Mouse (Mus musculus) macrophage (primary cell): Measurements from ENCODE around the gene Pzp. TPM values are rescaled to one million over a fixed set of nuclear protein-coding genes. Genes with fewer than 3 reads are reported as not detected.

Source experiments
- H3K27ac ChIP-seq: fragments of 350-480 bp; formaldehyde crosslinking; 2 replicates; pipeline ENCODE4 v1.9.0; 2021
- H3K36me3 ChIP-seq: fragments of 350-480 bp; formaldehyde crosslinking; 2 replicates; pipeline ENCODE4 v1.9.0; 2021; ENCODE audit errors: inconsistent target
- H3K4me3 ChIP-seq: fragments of 350-480 bp; formaldehyde crosslinking; 2 replicates; pipeline ENCODE4 v1.9.0; 2021; ENCODE audit errors: inconsistent target
- H3K79me2 ChIP-seq: fragments of 350-480 bp; formaldehyde crosslinking; 2 replicates; pipeline ENCODE4 v1.9.0; 2021; ENCODE audit errors: inconsistent target
- WGBS: methylation state at CpG from one replicate; pipeline ENCODE4 v1.1.7; 2026; ENCODE audit warnings: inconsistent platforms; ENCODE audit not compliant: missing documents; 5-methylcytosine and 5-hydroxymethylcytosine counted together
- polyA plus RNA-seq: library from polyadenylated mRNA; stranded (reverse); fragments of 250-400 nt; gene quantifications from 3 replicates; pipeline ENCODE4 v1.2.4, GENCODE M21; 2018; ENCODE audit warnings: inconsistent platforms

Pzp gene
- polyA plus RNA-seq, 1 experiment from 2014 or later = not detected

GRCm38 (mm10) chr6:128505676-128506236, 20.8 kb downstream of the Pzp start:
- no peak overlapping the region for H3K27ac ChIP-seq
- H3K4me3 ChIP-seq = no peak overlapping the region
- 87% methylated on average over 2 of the region's 2 CpGs for WGBS
- no peaks in the 10 kb centered on the region for H3K79me2 ChIP-seq
- no peaks in the 10 kb centered on the region for H3K36me3 ChIP-seq

- 90% methylated on average over 5 of the region's 5 CpGs for WGBS
- no peak overlapping the region for H3K4me3 ChIP-seq
Measured at GRCm38 (mm10) chr6:128504743-128505142, 21.8 kb downstream of the Pzp start.

GRCm38 (mm10) chr6:128495346-128495745, 31.2 kb downstream of the Pzp start:
- 71% methylated on average over 1 of the region's 1 CpGs for WGBS

More at GRCm38 (mm10) chr6:128504743-128505142, 21.8 kb downstream of the Pzp start:
- Histone ChIP-seq H3K79me2 (no peaks in the 10 kb centered on the region), H3K27ac (no peak overlapping the region), H3K36me3 (no peaks in the 10 kb centered on the region)

GRCm38 (mm10) chr6:128494646-128495331, 31.7 kb downstream of the Pzp start:
- Histone ChIP-seq H3K79me2 (no peaks in the 10 kb centered on the region), H3K4me3 (no peak overlapping the region), H3K36me3 (no peaks in the 10 kb centered on the region), H3K27ac (no peak overlapping the region)
- WGBS = 57% methylated on average over 15 of the region's 15 CpGs

More at GRCm38 (mm10) chr6:128495346-128495745, 31.2 kb downstream of the Pzp start:
- H3K36me3 ChIP-seq = no peaks in the 10 kb centered on the region
- no peak overlapping the region for H3K27ac ChIP-seq
- no peak overlapping the region for H3K4me3 ChIP-seq
- no peaks in the 10 kb centered on the region for H3K79me2 ChIP-seq

GRCm38 (mm10) chr6:128491916-128492315, 34.6 kb downstream of the Pzp start:
- Histone ChIP-seq H3K4me3 (no peak overlapping the region), H3K27ac (no peak overlapping the region), H3K36me3 (no peaks in the 10 kb centered on the region), H3K79me2 (no peaks in the 10 kb centered on the region)
- 85% methylated on average over 4 of the region's 4 CpGs for WGBS

GRCm38 (mm10) chr6:128490141-128490540, 36.4 kb downstream of the Pzp start:
- Histone ChIP-seq H3K79me2 (no peaks in the 10 kb centered on the region), H3K27ac (no peak overlapping the region), H3K36me3 (no peaks in the 10 kb centered on the region), H3K4me3 (no peak overlapping the region)
- WGBS = 96% methylated on average over 10 of the region's 10 CpGs

DNA sequence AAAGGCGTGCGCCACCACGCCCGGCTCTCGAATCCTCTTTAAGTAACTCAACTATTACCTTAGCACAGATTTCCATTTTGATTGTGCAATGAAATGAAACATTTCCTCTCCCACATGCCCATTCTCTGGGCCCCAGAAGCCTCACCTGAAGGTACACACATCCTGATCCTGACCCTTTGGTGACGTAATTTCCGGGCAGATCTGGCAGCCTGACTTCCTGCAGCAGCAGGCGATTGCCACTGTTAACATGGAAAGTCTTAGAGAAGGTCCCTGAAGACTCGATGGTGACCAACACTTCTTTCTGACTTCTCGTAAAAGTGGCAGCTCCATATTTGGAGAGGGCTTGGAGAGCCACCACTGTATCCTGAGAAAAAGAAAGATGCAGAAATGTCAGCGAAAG, 38.8 kb downstream of the Pzp start:
- 70% methylated on average over 6 of the region's 11 CpGs for WGBS
- H3K4me3 ChIP-seq = no peak overlapping the region
- H3K27ac ChIP-seq = no peak overlapping the region
- H3K79me2 ChIP-seq = no peaks in the 10 kb centered on the region
- no peaks in the 10 kb centered on the region for H3K36me3 ChIP-seq

- Histone ChIP-seq H3K79me2 (no peaks in the 10 kb centered on the region), H3K27ac (no peak overlapping the region), H3K4me3 (no peak overlapping the region), H3K36me3 (no peaks in the 10 kb centered on the region)
- WGBS = 29% methylated on average over 24 of the region's 26 CpGs
Measured at GRCm38 (mm10) chr6:128479463-128480454, 46.8 kb downstream of the Pzp start.

GRCm38 (mm10) chr6:128477495-128477894, 49.0 kb downstream of the Pzp start:
- WGBS = 56% methylated on average over 4 of the region's 4 CpGs
- Histone ChIP-seq H3K4me3 (no peak overlapping the region), H3K36me3 (no peaks in the 10 kb centered on the region), H3K27ac (no peak overlapping the region), H3K79me2 (no peaks in the 10 kb centered on the region)

DNA sequence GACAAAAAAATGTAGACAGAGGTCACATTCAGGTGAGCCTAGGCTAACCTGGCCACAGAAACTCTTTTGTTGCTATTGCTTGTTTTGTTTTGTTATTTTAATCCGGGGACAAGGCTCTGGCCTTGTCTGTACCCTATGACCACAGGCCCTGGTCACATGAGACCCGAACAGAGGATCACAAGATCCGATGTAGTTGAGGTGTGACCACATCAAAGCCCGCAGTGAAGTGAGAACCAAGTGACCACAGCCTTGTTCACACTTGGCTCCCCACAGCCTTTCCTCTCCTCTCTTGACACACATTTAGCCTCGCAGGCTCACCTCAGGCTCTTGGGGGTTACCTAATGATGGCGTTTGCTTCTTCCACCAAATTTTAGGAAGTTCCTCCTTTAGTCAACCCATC, 52.4 kb downstream of the Pzp start:
- Histone ChIP-seq H3K79me2 (no peaks in the 10 kb centered on the region), H3K4me3 (no peak overlapping the region), H3K27ac (no peak overlapping the region), H3K36me3 (no peaks in the 10 kb centered on the region)
- 83% methylated on average over 6 of the region's 6 CpGs for WGBS

GRCm38 (mm10) chr6:128469451-128469850, 57.1 kb downstream of the Pzp start:
- H3K27ac ChIP-seq = no peak overlapping the region
- H3K36me3 ChIP-seq = no peaks in the 10 kb centered on the region
- no peaks in the 10 kb centered on the region for H3K79me2 ChIP-seq
- H3K4me3 ChIP-seq = no peak overlapping the region
- 12% methylated on average over 9 of the region's 12 CpGs for WGBS

DNA sequence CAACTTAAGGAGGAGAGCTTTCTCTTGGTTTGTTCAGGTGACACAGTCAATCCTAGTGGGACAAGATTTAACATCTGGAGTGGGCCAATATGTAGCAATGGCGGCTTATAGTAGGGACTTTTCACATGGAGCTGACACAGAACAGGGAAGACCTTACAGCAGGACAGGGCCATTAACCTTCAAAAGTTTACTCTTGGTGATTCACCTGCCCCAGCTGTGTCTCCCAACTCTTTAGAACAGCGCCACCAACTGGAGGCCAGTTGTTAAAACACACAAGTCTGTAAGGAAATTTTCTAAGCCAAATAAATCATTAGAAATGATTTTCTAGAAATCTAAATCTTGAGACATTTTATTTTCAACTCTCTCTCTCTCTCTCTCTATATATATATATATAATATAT, 59.2 kb downstream of the Pzp start:
- Histone ChIP-seq H3K79me2 (no peaks in the 10 kb centered on the region), H3K27ac (no peak overlapping the region), H3K4me3 (no peak overlapping the region), H3K36me3 (no peaks in the 10 kb centered on the region)
- 55% methylated on average over 2 of the region's 2 CpGs for WGBS

GRCm38 (mm10) chr6:128466563-128466962, 60.0 kb downstream of the Pzp start:
- Histone ChIP-seq H3K4me3 (no peak overlapping the region), H3K36me3 (no peaks in the 10 kb centered on the region), H3K27ac (no peak overlapping the region), H3K79me2 (no peaks in the 10 kb centered on the region)
- 90% methylated on average over 3 of the region's 3 CpGs for WGBS

DNA sequence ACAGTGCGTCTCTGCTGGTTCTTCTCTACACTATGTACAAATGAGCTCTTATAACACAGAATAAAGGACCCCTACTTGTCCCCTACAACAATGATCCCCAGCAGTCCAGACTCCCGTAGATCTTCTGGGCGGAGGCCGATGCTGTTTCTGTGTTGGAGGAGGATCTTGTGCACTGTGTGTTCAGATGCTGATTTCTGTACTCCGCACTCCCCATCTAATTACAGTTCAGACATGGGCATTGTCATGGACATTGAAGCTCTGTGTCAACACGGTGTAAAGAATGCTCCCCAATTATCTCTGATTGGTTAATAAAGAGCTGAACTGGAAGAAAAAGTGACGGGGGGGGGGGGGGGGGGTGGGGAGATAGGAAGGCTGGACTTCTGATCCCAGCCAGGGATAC, 60.5 kb downstream of the Pzp start:
- Histone ChIP-seq H3K27ac (no peak overlapping the region), H3K4me3 (no peak overlapping the region), H3K36me3 (no peaks in the 10 kb centered on the region), H3K79me2 (no peaks in the 10 kb centered on the region)
- 87% methylated on average over 6 of the region's 7 CpGs for WGBS

DNA sequence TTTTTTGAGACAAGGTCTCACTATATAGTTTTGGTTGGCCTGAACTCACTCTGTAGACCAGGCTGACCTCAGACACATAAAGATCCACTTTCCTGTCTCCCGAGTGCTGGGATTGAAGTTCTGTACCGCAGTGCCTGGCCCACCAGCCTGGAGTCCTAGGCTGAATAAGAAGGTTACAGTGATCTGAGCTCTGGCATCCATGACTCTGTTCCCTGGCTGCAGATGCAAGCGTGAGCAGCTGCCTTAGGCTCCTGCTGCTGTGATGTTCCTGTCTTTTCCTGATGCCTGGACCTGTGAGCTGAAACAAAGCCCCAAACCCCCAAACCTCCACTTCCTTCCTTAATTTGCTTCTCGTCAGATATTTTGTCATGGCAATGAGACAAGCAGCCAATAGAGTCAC, 61.5 kb downstream of the Pzp start:
- H3K79me2 ChIP-seq = no peaks in the 10 kb centered on the region
- no peak overlapping the region for H3K4me3 ChIP-seq
- H3K27ac ChIP-seq = no peak overlapping the region
- H3K36me3 ChIP-seq = no peaks in the 10 kb centered on the region
- WGBS = 58% methylated on average over 4 of the region's 4 CpGs
